Mouse (Mus musculus) cerebellum, adult 2 months (tissue): ENCODE measurements around the gene Dnajb3. TPM values are rescaled to one million over a fixed set of nuclear protein-coding genes. Genes with fewer than 3 reads are reported as not detected.
"Not testable (repeated sequence)": the region's sequence is repeated elsewhere in the genome, so short reads cannot be mapped to it uniquely, and the experiment has no call there.

Source experiments
- DNase-seq, 2 experiments: peaks; one replicate each; pipeline ENCODE4 v3.0.0; 2021
- H3K27ac ChIP-seq: fragments of 200-500 bp; 2 replicates; pipeline ENCODE4 v1.5.1; 2012; ENCODE audit warnings: low read length, control low read depth, inconsistent platforms; ENCODE audit not compliant: insufficient read depth
- H3K27me3 ChIP-seq: fragments of 200-500 bp; 2 replicates; pipeline ENCODE4 v1.6.1; 2012; ENCODE audit warnings: inconsistent platforms, mild to moderate bottlenecking, low read length, moderate library complexity; ENCODE audit not compliant: control insufficient read depth, insufficient read depth
- H3K4me1 ChIP-seq: fragments of 200-500 bp; 2 replicates; pipeline ENCODE4 v1.6.1; 2011; ENCODE audit warnings: low read length; ENCODE audit not compliant: control insufficient read depth, insufficient read depth
- H3K4me3 ChIP-seq: fragments of 200-500 bp; replicated peaks from 2 replicates; pipeline ENCODE3; 2011; ENCODE audit warnings: mild to moderate bottlenecking, low read depth, low read length, control low read depth; ENCODE audit not compliant: insufficient read depth
- CTCF ChIP-seq: fragments of 200-500 bp; IDR thresholded peaks from 2 replicates; pipeline ENCODE4 v1.5.1; 2011; ENCODE audit warnings: low read depth, mild to moderate bottlenecking, control low read depth, low read length, moderate library complexity, borderline replicate concordance; ENCODE audit not compliant: insufficient read depth
- POLR2A ChIP-seq: fragments of 200-500 bp; IDR thresholded peaks from 2 replicates; pipeline ENCODE4 v1.6.1; 2011; ENCODE audit warnings: low read length, control low read depth, borderline replicate concordance; ENCODE audit not compliant: insufficient read depth
- WGBS: fragments of 180-500 bp; shearing (Covaris S2); methylation state at CpG from one replicate; pipeline ENCODE4 v1.1.7; 2018; 5-methylcytosine and 5-hydroxymethylcytosine counted together
- polyA plus RNA-seq: library from polyadenylated mRNA; depleted of rRNA; stranded (reverse); fragments of >200 nt; gene quantifications from 2 replicates; pipeline ENCODE4 v1.2.3, GENCODE M21; 2012; rRNA removed

Gene Dnajb3
- polyA plus RNA-seq, 1 experiment = 3.5 TPM

- H3K4me3 ChIP-seq = no peak overlapping the region
- H3K27me3 ChIP-seq = no peaks in the 10 kb centered on the region
- no peak for DNase-seq
- TF ChIP-seq POLR2A (no peak), CTCF (no peak)
- H3K27ac ChIP-seq = no peak overlapping the region
- no peaks in the 10 kb centered on the region for H3K4me1 ChIP-seq
- WGBS = 53% methylated on average over 3 of the region's 3 CpGs
Measured at GRCm38 (mm10) chr1:88192136-88192535, 13.4 kb downstream of the Dnajb3 start.

- H3K27me3 ChIP-seq = no peaks in the 10 kb centered on the region
- H3K4me3 ChIP-seq = no peak overlapping the region
- no peak for TF ChIP-seq CTCF
- no peak for TF ChIP-seq POLR2A
- no peaks in the 10 kb centered on the region for H3K4me1 ChIP-seq
- 87% methylated on average over 5 of the region's 5 CpGs for WGBS
- DNase-seq = no peak
- no peak overlapping the region for H3K27ac ChIP-seq
Measured at GRCm38 (mm10) chr1:88186325-88186935, 19.2 kb downstream of the Dnajb3 start.

GRCm38 (mm10) chr1:88179657-88180056, 25.9 kb downstream of the Dnajb3 start:
- 94% methylated on average over 1 of the region's 1 CpGs for WGBS
- TF ChIP-seq POLR2A (no peak), CTCF (no peak)

GRCm38 (mm10) chr1:88172190-88172589, 33.4 kb downstream of the Dnajb3 start:
- not testable (repeated sequence) for H3K4me1 ChIP-seq, H3K27ac ChIP-seq, DNase-seq, H3K4me3 ChIP-seq, H3K27me3 ChIP-seq
- whole genome bisulfite sequencing = 83% methylated on average over 6 of the region's 7 CpGs

More at GRCm38 (mm10) chr1:88179657-88180056, 25.9 kb downstream of the Dnajb3 start:
- Histone ChIP-seq H3K27ac (no peak overlapping the region), H3K4me1 (no peaks in the 10 kb centered on the region), H3K4me3 (no peak overlapping the region), H3K27me3 (no peaks in the 10 kb centered on the region)
- no peak for DNase-seq

- DNase-seq = no peak
- Histone ChIP-seq H3K27me3 (no peaks in the 10 kb centered on the region; the same call in 1 of the 2 replicates), H3K4me3 (no peak within 1 kb of the TSS), H3K27ac (no peak within 1 kb of the TSS), H3K4me1 (peaks cover 7% of the 10 kb centered on the region; the same call in 1 of the 2 replicates)
- WGBS = 93% methylated on average over 5 of the region's 5 CpGs
- no peak for TF ChIP-seq CTCF
- no peak for TF ChIP-seq POLR2A
Measured at GRCm38 (mm10) chr1:88165711-88166110, 39.9 kb downstream of the Dnajb3 start, which contains the start of gene Ugt1a5. Gene Ugt1a5, plus strand, starts transcription at chr1:88166012.

DNA sequence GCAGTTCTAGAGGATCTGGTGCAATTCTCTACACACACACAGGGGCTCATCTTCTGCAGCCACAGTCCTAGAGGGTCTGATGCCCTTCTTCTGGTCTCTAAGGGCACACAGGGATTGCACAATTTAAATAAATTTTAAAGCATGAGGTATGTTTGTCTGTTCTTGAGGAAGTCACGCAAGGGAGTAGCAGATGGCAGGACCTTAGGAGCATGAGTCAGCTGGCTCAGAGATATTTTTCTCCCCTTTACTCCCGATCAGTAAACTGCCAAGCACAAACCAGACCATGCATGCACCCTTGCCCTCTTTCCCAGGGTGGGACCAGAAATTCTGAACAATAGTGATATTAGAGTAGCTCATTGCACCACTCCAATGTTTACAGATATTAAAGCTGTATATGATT, 47.2 kb downstream of the Dnajb3 start:
- H3K27ac ChIP-seq = peak overlapping the region; percentile 51; the same call in 1 of the 2 replicates
- peak; percentile 36 to 59 for DNase-seq
- H3K4me1 ChIP-seq = peaks cover 4% of the 10 kb centered on the region; the same call in 1 of the 2 replicates
- TF ChIP-seq POLR2A (no peak), CTCF (no peak)
- no peak overlapping the region for H3K4me3 ChIP-seq
- WGBS = 5% methylated on average over 2 of the region's 2 CpGs
- H3K27me3 ChIP-seq = no peaks in the 10 kb centered on the region

Other genes with a start within 250 kb of the Dnajb3 start
- 18.8 and 19.7 TPM in 2 replicates for gene Usp40, start 197.2 kb downstream of the Dnajb3 start, polyA plus RNA-seq
- not detected in 2 replicates for gene Ugt1a10, start 150.4 kb downstream of the Dnajb3 start, polyA plus RNA-seq
- gene Ugt1a9, start 135.0 kb downstream of the Dnajb3 start, polyA plus RNA-seq = not detected in 2 replicates
- not detected in 2 replicates for gene Ugt1a8, start 118.0 kb downstream of the Dnajb3 start, polyA plus RNA-seq
- 0.44 and 0.46 TPM in 2 replicates for gene Ugt1a7c, start 110.7 kb downstream of the Dnajb3 start, polyA plus RNA-seq
- gene Ugt1a6b, start 102.5 kb downstream of the Dnajb3 start, polyA plus RNA-seq = not detected in 2 replicates
- gene Ugt1a6a, start 71.0 kb downstream of the Dnajb3 start, polyA plus RNA-seq = 0.44 and 0.57 TPM in 2 replicates
- gene Ugt1a5, start 39.8 kb downstream of the Dnajb3 start, polyA plus RNA-seq = 0.08 TPM in 1 of 2 replicates, not detected in the other
- not detected in 2 replicates for gene Ugt1a2, start 5.2 kb downstream of the Dnajb3 start, polyA plus RNA-seq
- gene Ugt1a1, start 6.2 kb upstream of the Dnajb3 start, polyA plus RNA-seq = not detected in 2 replicates
- 0.25 and 0.43 TPM in 2 replicates for gene Mroh2a, start 21.2 kb upstream of the Dnajb3 start, polyA plus RNA-seq
- gene Hjurp, start 71.9 kb upstream of the Dnajb3 start, polyA plus RNA-seq = 79.1 and 80.4 TPM in 2 replicates
- 0.48 and 0.49 TPM in 2 replicates for gene Trpm8, start 71.9 kb upstream of the Dnajb3 start, polyA plus RNA-seq
- gene Spp2, start 201.2 kb upstream of the Dnajb3 start, polyA plus RNA-seq = 0.24 and 0.34 TPM in 2 replicates